Mouse (Mus musculus) MEL (cell line): Measurements from ENCODE around the gene Rab3a.

Experiments
- CTCF ChIP-seq, 3 experiments: IDR thresholded peaks in 2 of 3; conservative IDR thresholded peaks in 1 of 3; 2 replicates each; pipeline ENCODE4 v1.5.1; 2011 to 2012; ENCODE audit warnings: low read length in 3 of 3, low read depth in 2 of 3, mild to moderate bottlenecking in 2 of 3, improper control_type of control experiment in 1 of 3, inconsistent platforms in 1 of 3, mixed read lengths in 1 of 3, moderate library complexity in 1 of 3; ENCODE audit not compliant: control insufficient read depth in 1 of 3, insufficient read depth in 1 of 3, poor library complexity in 1 of 3, severe bottlenecking in 1 of 3
- GATA1 ChIP-seq: IDR thresholded peaks from 2 replicates; pipeline ENCODE4 v1.6.1; 2011; ENCODE audit warnings: low read depth, low read length, improper control_type of control experiment
- MEF2A ChIP-seq: IDR thresholded peaks from 2 replicates; pipeline ENCODE4 v1.6.1; 2014; ENCODE audit warnings: low read depth, mild to moderate bottlenecking, inconsistent platforms, low read length, improper control_type of control experiment; ENCODE audit not compliant: poor library complexity, insufficient replicate concordance, severe bottlenecking; ENCODE audit errors: extremely low read depth
- TAL1 ChIP-seq: IDR thresholded peaks from 2 replicates; pipeline ENCODE4 v1.6.1; 2012; ENCODE audit warnings: mild to moderate bottlenecking, inconsistent platforms, low read length, moderate library complexity, mixed read lengths
- TBP ChIP-seq: IDR thresholded peaks from 2 replicates; pipeline ENCODE4 v1.8.0; 2011; ENCODE audit warnings: low read depth, low read length, improper control_type of control experiment

DNA sequence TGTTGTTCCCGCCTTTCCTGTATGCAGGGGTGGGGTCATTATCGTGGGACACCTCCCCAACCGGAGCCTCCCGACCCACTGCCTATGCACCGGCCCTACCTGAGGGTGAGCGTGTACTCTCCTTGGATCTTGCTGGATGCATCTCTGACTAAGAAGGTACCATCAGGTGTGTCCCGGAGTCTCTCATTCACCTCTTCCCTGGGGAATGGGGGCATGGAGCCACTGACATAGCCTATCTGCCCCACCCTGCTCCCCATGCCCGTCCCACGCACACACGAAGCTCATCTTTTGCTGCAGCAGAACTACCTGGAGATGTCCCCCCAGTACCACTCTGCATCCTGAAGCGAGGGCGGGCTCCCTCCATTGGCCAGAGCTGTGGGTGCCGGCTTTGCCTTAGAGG, 16.3 kb downstream of the Rab3a start:
- TF ChIP-seq TAL1 (no peak), CTCF (IDR thresholded peaks at IDR 0.05 in 2 of 3, conservative IDR thresholded peaks at IDR 0.05 in 1 of 3; ENCODE audit: control insufficient read depth in 1 of 3, insufficient read depth in 1 of 3, low read depth in 2 of 3, low read length in 3 of 3, poor library complexity in 1 of 3, severe bottlenecking in 1 of 3) (no peak), MEF2A (no peak), GATA1 (no peak), TBP (no peak)
